Mouse (Mus musculus) limb, embryonic 14.5 days (tissue): Measurements from ENCODE around the gene Grid1. TPM values are rescaled to one million over a fixed set of nuclear protein-coding genes. Genes with fewer than 3 reads are reported as not detected.

Experiments used
- ATAC-seq: fragments of 200-750 bp; cut with Nextera tagmentation; 2 replicates; pipeline ENCODE4 v1.8.0; 2017; ENCODE audit warnings: low read depth, moderate number of reproducible peaks, moderate TSS enrichment; ENCODE audit not compliant: low FRiP score
- DNase-seq: peaks from one replicate; pipeline ENCODE4 v3.0.0-alpha.2; 2015; ENCODE audit warnings: low spot score
- H3K27ac ChIP-seq: fragments of 300-500 bp; sonication (generic); replicated peaks from 2 replicates; pipeline ENCODE4 v1.5.1; 2014; ENCODE audit warnings: low read depth, mild to moderate bottlenecking, low read length, moderate library complexity, mixed read lengths
- H3K27me3 ChIP-seq: fragments of 300-500 bp; sonication (generic); 2 replicates; pipeline ENCODE4 v1.6.1; 2014; ENCODE audit warnings: low read length, mixed read lengths; ENCODE audit not compliant: control insufficient read depth, insufficient read depth
- H3K36me3 ChIP-seq: fragments of 300-500 bp; sonication (generic); 2 replicates; pipeline ENCODE4 v1.6.1; 2014; ENCODE audit warnings: mild to moderate bottlenecking, low read length, moderate library complexity, mixed read lengths; ENCODE audit not compliant: control insufficient read depth, insufficient read depth
- H3K4me1 ChIP-seq: fragments of 300-500 bp; sonication (generic); 2 replicates; pipeline ENCODE4 v1.6.1; 2014; ENCODE audit warnings: antibody characterized with exemption, low read length, mixed read lengths; ENCODE audit not compliant: control insufficient read depth, insufficient read depth
- H3K4me2 ChIP-seq: fragments of 300-500 bp; sonication (generic); replicated peaks from 2 replicates; pipeline ENCODE4 v1.6.1; 2014; ENCODE audit warnings: low read depth, mild to moderate bottlenecking, low read length, moderate library complexity; ENCODE audit not compliant: severe bottlenecking
- H3K4me3 ChIP-seq: fragments of 300-500 bp; sonication (generic); replicated peaks from 2 replicates; pipeline ENCODE4 v1.5.1; 2014; ENCODE audit warnings: low read length
- H3K9ac ChIP-seq: fragments of 300-500 bp; sonication (generic); 2 replicates; pipeline ENCODE4 v1.6.1; 2014; ENCODE audit warnings: mild to moderate bottlenecking, low read depth, low read length, moderate library complexity; ENCODE audit not compliant: severe bottlenecking
- H3K9me3 ChIP-seq: fragments of 300-500 bp; sonication (generic); 2 replicates; pipeline ENCODE4 v1.6.1; 2016; ENCODE audit warnings: low read length; ENCODE audit not compliant: control insufficient read depth
- POLR2A ChIP-seq: fragments of 200-500 bp; IDR thresholded peaks from 2 replicates; pipeline ENCODE4 v1.8.0; 2012; ENCODE audit warnings: inconsistent platforms, mild to moderate bottlenecking, moderate library complexity, borderline replicate concordance; ENCODE audit not compliant: insufficient read depth, insufficient read length; ENCODE audit errors: extremely low read depth
- whole genome bisulfite sequencing: fragments of 180-500 bp; shearing (Covaris S2); extraction: QIAGEN DNeasy Blood & Tissue Kit; methylation state at CpG from one replicate; pipeline ENCODE4 v1.1.7; 2014; 5-methylcytosine and 5-hydroxymethylcytosine counted together
- polyA plus RNA-seq, 2 experiments: library from polyadenylated mRNA; depleted of rRNA in 1 of 2; stranded (reverse) in 1 of 2; unstranded in 1 of 2; fragments of >200 nt; fragmentation: Nextera tagmentation in 1 of 2; extraction: Ambion mirVana in 1 of 2; gene quantifications; 2 replicates each; pipeline versions ENCODE4 v1.2.1 to v1.2.3; 2012 to 2014

The Grid1 gene
- polyA plus RNA-seq, 2 experiments = 0.87 to 2.0 TPM

GRCm38 (mm10) chr14:35139824-35140223, 319.9 kb downstream of the Grid1 start:
- 69% methylated on average over 7 of the region's 7 CpGs for WGBS
- H3K4me1 ChIP-seq = no peaks in the 10 kb centered on the region
- TF ChIP-seq POLR2A = no peak
- H3K9ac ChIP-seq = no peak overlapping the region
- H3K4me3 ChIP-seq = no peak overlapping the region
- H3K27me3 ChIP-seq = no peaks in the 10 kb centered on the region
- no peak overlapping the region for H3K27ac ChIP-seq
- ATAC-seq (no peak), DNase-seq (no peak)
- H3K4me2 ChIP-seq = no peak overlapping the region
- H3K36me3 ChIP-seq = no peaks in the 10 kb centered on the region
- H3K9me3 ChIP-seq = no peaks in the 10 kb centered on the region

GRCm38 (mm10) chr14:35152450-35152849, 332.5 kb downstream of the Grid1 start:
- ATAC-seq (no peak), DNase-seq (peak; percentile 52)
- peaks cover 2% of the 10 kb centered on the region for H3K4me1 ChIP-seq
- WGBS = 82% methylated on average over 3 of the region's 3 CpGs
- TF ChIP-seq POLR2A = no peak
- H3K27ac ChIP-seq = no peak overlapping the region
- H3K9ac ChIP-seq = no peak overlapping the region
- H3K36me3 ChIP-seq = no peaks in the 10 kb centered on the region
- no peak overlapping the region for H3K4me3 ChIP-seq
- H3K9me3 ChIP-seq = no peaks in the 10 kb centered on the region
- H3K4me2 ChIP-seq = no peak overlapping the region
- H3K27me3 ChIP-seq = no peaks in the 10 kb centered on the region

GRCm38 (mm10) chr14:35153701-35154277, 333.9 kb downstream of the Grid1 start:
- WGBS = 54% methylated on average over 3 of the region's 3 CpGs
- no peak overlapping the region for H3K27ac ChIP-seq
- H3K9me3 ChIP-seq = no peaks in the 10 kb centered on the region
- H3K36me3 ChIP-seq = no peaks in the 10 kb centered on the region
- DNase-seq (no peak), ATAC-seq (no peak)
- peaks cover 2% of the 10 kb centered on the region for H3K4me1 ChIP-seq
- H3K9ac ChIP-seq = no peak overlapping the region
- TF ChIP-seq POLR2A = no peak
- H3K4me3 ChIP-seq = no peak overlapping the region
- H3K27me3 ChIP-seq = no peaks in the 10 kb centered on the region
- no peak overlapping the region for H3K4me2 ChIP-seq

- WGBS = 39% methylated on average over 3 of the region's 3 CpGs
- H3K4me2 ChIP-seq = no peak overlapping the region
- ATAC-seq (no peak), DNase-seq (no peak)
- no peaks in the 10 kb centered on the region for H3K9me3 ChIP-seq
- no peak overlapping the region for H3K27ac ChIP-seq
- H3K27me3 ChIP-seq = no peaks in the 10 kb centered on the region
- no peak overlapping the region for H3K4me3 ChIP-seq
- H3K9ac ChIP-seq = no peak overlapping the region
- no peaks in the 10 kb centered on the region for H3K36me3 ChIP-seq
- no peak for TF ChIP-seq POLR2A
- H3K4me1 ChIP-seq = peaks cover 2% of the 10 kb centered on the region
These were observed 334.5 kb downstream of the Grid1 start for GRCm38 (mm10) chr14:35154364-35154763.

GRCm38 (mm10) chr14:35157069-35157655, 337.3 kb downstream of the Grid1 start:
- Histone ChIP-seq H3K4me2 (no peak overlapping the region), H3K27ac (no peak overlapping the region), H3K9ac (no peak overlapping the region), H3K36me3 (no peaks in the 10 kb centered on the region), H3K4me1 (peaks cover 2% of the 10 kb centered on the region), H3K27me3 (no peaks in the 10 kb centered on the region), H3K9me3 (no peaks in the 10 kb centered on the region), H3K4me3 (no peak overlapping the region)
- DNase-seq (no peak), ATAC-seq (no peak)
- no peak for TF ChIP-seq POLR2A
- 85% methylated on average over 7 of the region's 7 CpGs for WGBS

GRCm38 (mm10) chr14:35159296-35159695, 339.4 kb downstream of the Grid1 start:
- Histone ChIP-seq H3K4me1 (no peaks in the 10 kb centered on the region; the same call in 1 of the 2 replicates), H3K4me2 (no peak overlapping the region), H3K9me3 (no peaks in the 10 kb centered on the region), H3K27ac (no peak overlapping the region), H3K36me3 (no peaks in the 10 kb centered on the region), H3K27me3 (no peaks in the 10 kb centered on the region), H3K4me3 (no peak overlapping the region), H3K9ac (no peak overlapping the region)
- 72% methylated on average over 2 of the region's 2 CpGs for WGBS
- ATAC-seq (no peak), DNase-seq (no peak)
- no peak for TF ChIP-seq POLR2A
